Mouse (Mus musculus) gastrocnemius, postnatal 25 days (tissue): ENCODE results near the gene Rab5if. TPM values are rescaled to one million over a fixed set of nuclear protein-coding genes. Genes with fewer than 3 reads are reported as not detected.

Source experiments
- total RNA-seq, 2 experiments: library from RNA; stranded (reverse); gene quantifications; 1 replicate in 1 of 2; 2 replicates in 1 of 2; pipeline ENCODE4 v1.2.3; 2021

The Rab5if gene
- total RNA-seq, 2 experiments from 2014 or later: 86.8 to 87.6 TPM

Other genes with a start within 250 kb of the Rab5if start
- gene Dlgap4, start 249.4 kb upstream of the Rab5if start, total RNA-seq: 10 to 100 TPM; 50.4 to 55.7 TPM
- gene Myl9, start 87.7 kb upstream of the Rab5if start, total RNA-seq: 10 to 100 TPM; 63.4 to 81.7 TPM
- under 1 TPM; 0.46 to 0.86 TPM for gene Tgif2, start 23.1 kb upstream of the Rab5if start, total RNA-seq
- gene 4930518I15Rik, start 5.2 kb upstream of the Rab5if start, total RNA-seq: under 1 TPM; 0.33 to 0.99 TPM
- gene Sla2, start 24.1 kb downstream of the Rab5if start, total RNA-seq: not detected
- 10 to 100 TPM; 22.7 to 28.2 TPM for gene Ndrg3, start 128.9 kb downstream of the Rab5if start, total RNA-seq
- gene Dsn1, start 144.0 kb downstream of the Rab5if start, total RNA-seq: 1 to 10 TPM; 1.2 to 1.9 TPM
- 1 to 10 TPM; 4.5 to 5.0 TPM for gene Soga1, start 216.1 kb downstream of the Rab5if start, total RNA-seq
- gene Tldc2, start 223.9 kb downstream of the Rab5if start, total RNA-seq: not detected